Mouse (Mus musculus): ENCODE results near the gene Gm6803.
"Not testable (repeated sequence)": the region's sequence is repeated elsewhere in the genome, so short reads cannot be mapped to it uniquely, and the experiment has no call there.

DNA sequence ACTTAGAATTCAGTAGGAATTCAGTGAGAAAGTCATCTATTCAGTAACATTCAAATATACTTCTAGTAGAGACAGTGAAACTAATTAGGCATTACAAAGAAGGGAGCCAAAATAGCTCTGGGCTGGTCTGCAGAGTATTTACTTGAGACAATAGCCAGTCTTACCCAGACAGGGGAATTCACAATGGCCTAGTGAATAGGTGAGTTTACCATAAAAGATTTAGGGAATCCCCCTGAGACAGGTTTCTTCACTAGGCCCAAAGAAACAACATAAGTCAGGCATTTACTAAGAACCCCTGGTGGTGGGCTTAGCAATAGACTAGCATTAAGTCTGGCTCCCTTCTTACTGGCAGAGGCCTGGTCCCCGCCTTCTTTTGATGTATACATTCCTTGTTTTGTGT, 26.7 kb upstream of the Gm6803 start:
- TF ChIP-seq CTCF, POLR2A (IDR thresholded peaks at IDR 0.05; ENCODE audit: extremely low read depth, insufficient read depth, low read length): not testable (repeated sequence)

All from cortical plate, adult 2 months (tissue).